In genomic region chr17:32788576-32788975, GRCm38 (mm10) we compare ENCODE assay signal across 8 mouse cellular contexts. TPM values are rescaled to one million over a fixed set of nuclear protein-coding genes. Genes with fewer than 3 reads are reported as not detected.
DNase-seq lines count a peak whose midpoint lies in the region; ATAC-seq and TF ChIP-seq lines count a peak whose summit lies in the region.

No protein-coding gene starts in this region.

- DNase-seq in heart, postnatal 4 days, result no peak
- no peak for DNase-seq in forebrain, embryonic 14.5 days (ENCODE audit: low spot score)
- DNase-seq in cerebellum, adult 11 months, result no peak
- DNase-seq in urinary bladder, postnatal 4 days (ENCODE audit: low spot score in 2 of 2), result no peak

- peak overlapping the region; percentile 70 for H3K9ac ChIP-seq in heart, embryonic 11.5 days (ENCODE audit: low read depth, low read length)
- peak overlapping the region; percentile 80 for H3K9ac ChIP-seq in ES-Bruce4 (ENCODE audit: low read depth, poor library complexity, severe bottlenecking)
- peak overlapping the region; percentile 94; the same call in 1 of the 2 replicates for H3K9ac ChIP-seq in forebrain, embryonic 14.5 days (ENCODE audit: low read length)
- peak overlapping the region; percentile 88 for H3K9ac ChIP-seq in liver, embryonic 15.5 days

- H3K4me1 ChIP-seq in heart, embryonic 11.5 days (ENCODE audit: control insufficient read depth, insufficient read depth, low read length), result peaks cover 14% of the 10 kb centered on the region
- H3K4me1 ChIP-seq in ES-Bruce4 (ENCODE audit: control insufficient read depth, insufficient read depth, low read length), result no peaks in the 10 kb centered on the region
- peaks cover 19% of the 10 kb centered on the region for H3K4me1 ChIP-seq in forebrain, embryonic 14.5 days (ENCODE audit: control insufficient read depth, insufficient read depth, low read length)
- peaks cover 26% of the 10 kb centered on the region for H3K4me1 ChIP-seq in liver, embryonic 15.5 days (replicated peaks)

- peak overlapping the region; percentile 86 for H3K4me3 ChIP-seq in heart, embryonic 11.5 days (ENCODE audit: low read depth, low read length)
- peak overlapping the region; percentile 73 for H3K4me3 ChIP-seq in ES-Bruce4 (ENCODE audit: low read depth, low read length)
- peak overlapping the region; percentile 82 for H3K4me3 ChIP-seq in forebrain, embryonic 14.5 days (ENCODE audit: low read depth, low read length)
- peak overlapping the region; percentile 87 for H3K4me3 ChIP-seq in liver, embryonic 15.5 days (replicated peaks)

- WGBS in heart, embryonic 11.5 days (ENCODE audit: insufficient replicate concordance), result 5% methylated on average over 9 of the region's 9 CpGs
- WGBS in forebrain, embryonic 14.5 days, result 6% methylated on average over 9 of the region's 9 CpGs
- WGBS in liver, embryonic 15.5 days (ENCODE audit: insufficient replicate concordance), result 11% methylated on average over 9 of the region's 9 CpGs

- H3K36me3 ChIP-seq in heart, embryonic 11.5 days (ENCODE audit: control insufficient read depth, insufficient read depth, low read length), result peaks cover 12% of the 10 kb centered on the region; the same call in 1 of the 2 replicates
- H3K36me3 ChIP-seq in ES-Bruce4 (ENCODE audit: control insufficient read depth, insufficient read depth, low read length, poor library complexity, severe bottlenecking), result peaks cover 21% of the 10 kb centered on the region
- H3K36me3 ChIP-seq in forebrain, embryonic 14.5 days (ENCODE audit: control insufficient read depth, insufficient read depth, low read length), result peaks cover 15% of the 10 kb centered on the region
- H3K36me3 ChIP-seq in liver, embryonic 15.5 days (replicated peaks), result peaks cover 30% of the 10 kb centered on the region

- no peak for TF ChIP-seq POLR2A in ES-Bruce4 (IDR thresholded peaks at IDR 0.05; ENCODE audit: insufficient read depth, low read length)

- no peak for TF ChIP-seq EP300 in ES-Bruce4 (IDR thresholded peaks at IDR 0.05; ENCODE audit: insufficient read depth, low read depth, low read length)

- TF ChIP-seq CTCF in ES-Bruce4 (IDR thresholded peaks at IDR 0.05; ENCODE audit: low read depth, low read length), result no peak

- no peaks in the 10 kb centered on the region for H3K9me3 ChIP-seq in heart, embryonic 11.5 days (replicated peaks; ENCODE audit: control insufficient read depth, low read length)
- H3K9me3 ChIP-seq in ES-Bruce4 (replicated peaks; ENCODE audit: control insufficient read depth, insufficient read depth, low read length, poor library complexity, severe bottlenecking), result no peaks in the 10 kb centered on the region
- H3K9me3 ChIP-seq in forebrain, embryonic 14.5 days (replicated peaks; ENCODE audit: control insufficient read depth, low read length), result no peaks in the 10 kb centered on the region
- H3K9me3 ChIP-seq in liver, embryonic 15.5 days (replicated peaks), result no peaks in the 10 kb centered on the region

- ATAC-seq in heart, embryonic 11.5 days (replicated peaks; ENCODE audit: insufficient number of reproducible peaks, low FRiP score, low TSS enrichment), result no peak
- ATAC-seq in forebrain, embryonic 14.5 days, result no peak
- no peak for ATAC-seq in liver, embryonic 15.5 days (ENCODE audit: insufficient read depth)
- ATAC-seq in CD4-positive, CD25-positive, alpha-beta regulatory T cell, adult 4 months, result no peak

- peak overlapping the region; percentile 76 for H3K4me2 ChIP-seq in heart, embryonic 11.5 days
- peak overlapping the region; percentile 52 for H3K4me2 ChIP-seq in forebrain, embryonic 14.5 days (ENCODE audit: low read length)
- peak overlapping the region; percentile 78 for H3K4me2 ChIP-seq in liver, embryonic 15.5 days

- peak overlapping the region; percentile 96 for H3K27ac ChIP-seq in heart, embryonic 11.5 days (ENCODE audit: low read depth, low read length)
- no peak overlapping the region for H3K27ac ChIP-seq in ES-Bruce4 (ENCODE audit: insufficient read depth, low read length)
- no peak overlapping the region for H3K27ac ChIP-seq in forebrain, embryonic 14.5 days (ENCODE audit: low read depth, low read length)
- H3K27ac ChIP-seq in liver, embryonic 15.5 days (replicated peaks), result no peak overlapping the region

- no peaks in the 10 kb centered on the region for H3K27me3 ChIP-seq in heart, embryonic 11.5 days (ENCODE audit: control insufficient read depth, insufficient read depth, low read length)
- no peaks in the 10 kb centered on the region for H3K27me3 ChIP-seq in ES-Bruce4 (ENCODE audit: control insufficient read depth, insufficient read depth, low read length, poor library complexity, severe bottlenecking)
- no peaks in the 10 kb centered on the region for H3K27me3 ChIP-seq in forebrain, embryonic 14.5 days (replicated peaks; ENCODE audit: control insufficient read depth, insufficient read depth, low read length)
- no peaks in the 10 kb centered on the region for H3K27me3 ChIP-seq in liver, embryonic 15.5 days

RNA-seq across cellular contexts. Expression of gene Zfp871, which starts 0.5 kb away (rescaled TPM):
- 26.7 and 35.0 TPM in 2 replicates for polyA plus RNA-seq in heart, embryonic 11.5 days (2014; fragmentation: Nextera tagmentation; extraction: Ambion mirVana)
- 10 to 100 TPM; 41.4 to 46.3 TPM for total RNA-seq in heart, postnatal 4 days (2021)
- polyA plus RNA-seq in ES-Bruce4 (2011; ENCODE audit: insufficient read depth, insufficient read length, low read depth, missing spikeins), result 43.8 and 54.5 TPM in 2 replicates
- polyA plus RNA-seq in forebrain, embryonic 14.5 days (2014; fragmentation: Nextera tagmentation; extraction: Ambion mirVana), result 44.1 and 72.0 TPM in 2 replicates
- 8.4 and 9.8 TPM in 2 replicates for polyA plus RNA-seq in liver, embryonic 15.5 days (2015; fragmentation: Nextera tagmentation; extraction: Ambion mirVana)
- 10 to 100 TPM; 45.8 to 50.5 TPM for polyA plus RNA-seq in CD4-positive, CD25-positive, alpha-beta regulatory T cell, adult 4 months (2017; shearing (Covaris generic))

RNA-seq across cellular contexts. Expression of gene Zfp811, which starts 21.2 kb away (rescaled TPM):
- polyA plus RNA-seq in heart, embryonic 11.5 days (2014; fragmentation: Nextera tagmentation; extraction: Ambion mirVana), result 1.00 and 2.1 TPM in 2 replicates
- under 1 TPM; 0.27 to 0.43 TPM for total RNA-seq in heart, postnatal 4 days (2021)
- 8.0 and 8.4 TPM in 2 replicates for polyA plus RNA-seq in ES-Bruce4 (2011; ENCODE audit: insufficient read depth, insufficient read length, low read depth, missing spikeins)
- 22.2 and 25.2 TPM in 2 replicates for polyA plus RNA-seq in forebrain, embryonic 14.5 days (2014; fragmentation: Nextera tagmentation; extraction: Ambion mirVana)
- 0.06 and 0.15 TPM in 2 replicates for polyA plus RNA-seq in liver, embryonic 15.5 days (2015; fragmentation: Nextera tagmentation; extraction: Ambion mirVana)
- polyA plus RNA-seq in CD4-positive, CD25-positive, alpha-beta regulatory T cell, adult 4 months (2017; shearing (Covaris generic)), result under 1 TPM; 0.22 to 0.98 TPM

RNA-seq across cellular contexts. Expression of gene Zfp799, which starts 41.5 kb away (rescaled TPM):
- polyA plus RNA-seq in heart, embryonic 11.5 days (2014; fragmentation: Nextera tagmentation; extraction: Ambion mirVana), result 8.0 and 10.5 TPM in 2 replicates
- 10 to 100 TPM; 13.5 to 13.7 TPM for total RNA-seq in heart, postnatal 4 days (2021)
- 25.5 and 27.1 TPM in 2 replicates for polyA plus RNA-seq in ES-Bruce4 (2011; ENCODE audit: insufficient read depth, insufficient read length, low read depth, missing spikeins)
- polyA plus RNA-seq in forebrain, embryonic 14.5 days (2014; fragmentation: Nextera tagmentation; extraction: Ambion mirVana), result 20.7 and 25.7 TPM in 2 replicates
- 1.2 and 1.7 TPM in 2 replicates for polyA plus RNA-seq in liver, embryonic 15.5 days (2015; fragmentation: Nextera tagmentation; extraction: Ambion mirVana)
- 1 to 10 TPM; 4.3 to 6.8 TPM for polyA plus RNA-seq in CD4-positive, CD25-positive, alpha-beta regulatory T cell, adult 4 months (2017; shearing (Covaris generic))
